Mouse (Mus musculus): ENCODE data around the gene Parp6.

- TF ChIP-seq CTCF (IDR thresholded peaks at IDR 0.05; ENCODE audit: extremely low read depth, insufficient read depth, low read length) (0 out of 2 replicates have a peak, but pooled peaks have one; percentile 6), POLR2A (IDR thresholded peaks at IDR 0.05; ENCODE audit: extremely low read depth, insufficient read depth, low read length) (peak; percentile 98)
Observed at GRCm38 (mm10) chr9:59655958-59656634, 39.0 kb downstream of the Parp6 start, which contains the start of gene Pkm.
